Mouse (Mus musculus) regulatory T cell (primary cell): ENCODE results near the gene Cdk18.

ENCODE experiments used
- in situ Hi-C: fragments of 300-600 bp; cut with MboI, MseI; formaldehyde crosslinking; loops from one replicate; pipeline ENCODE4 v1.15.1; 2025; ENCODE audit warnings: high pct_unique_total_duplicates

Cdk18 gene

DNA sequence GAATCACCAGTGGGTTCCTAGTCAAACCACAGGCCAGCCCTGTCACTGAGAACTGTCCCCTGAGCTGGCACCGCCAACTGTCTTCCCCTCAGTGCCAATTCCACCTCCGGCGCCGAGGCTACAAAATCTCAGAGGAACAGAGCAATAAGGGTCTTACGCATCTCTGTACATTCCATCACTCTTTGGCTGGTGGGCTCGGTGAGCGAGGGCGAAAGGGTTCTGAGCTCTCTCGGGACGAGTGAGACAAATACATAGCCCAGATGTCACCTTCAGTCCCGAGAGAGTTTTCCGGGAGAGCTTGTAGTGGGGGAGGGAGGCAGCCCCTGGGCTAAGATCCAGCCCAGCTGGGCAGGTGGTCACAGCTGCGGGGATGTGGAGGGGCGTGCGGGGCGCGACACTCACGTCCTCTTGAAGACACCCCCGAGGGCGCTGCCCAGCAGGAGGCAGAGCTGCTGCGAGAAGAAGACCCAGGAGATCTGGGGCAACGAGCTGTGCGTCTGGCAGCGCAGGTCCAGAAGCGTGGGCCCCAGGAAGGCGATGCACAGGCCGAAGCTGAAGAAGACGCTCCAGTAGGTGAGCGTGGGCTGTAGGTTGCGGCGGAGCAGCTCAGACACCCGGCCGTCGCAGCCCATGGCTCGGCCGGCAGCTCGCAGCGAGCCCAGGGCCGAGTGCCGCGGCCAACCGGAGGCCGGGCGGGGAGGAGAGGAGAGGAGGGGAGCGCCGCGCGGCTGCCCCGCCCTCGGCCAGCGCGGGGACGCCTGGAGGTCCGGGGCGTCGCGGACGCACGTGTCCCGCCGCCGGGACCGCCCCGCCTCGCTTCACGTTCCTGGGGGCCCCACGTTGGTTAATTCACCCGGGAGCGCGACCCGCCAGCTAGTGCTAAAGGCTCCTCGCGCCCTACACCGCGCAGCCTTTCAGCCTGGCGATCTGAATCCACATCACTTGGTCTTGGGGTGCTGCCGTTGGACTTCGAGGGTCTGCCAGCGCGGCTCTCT, 71.9 kb downstream of the Cdk18 start, which contains the start of gene Mfsd4a:
TSS of gene Mfsd4a (minus strand) at position 802 of the 995 bp plus-strand sequence.
- in situ Hi-C loops, result loop anchor here (10.0 kb wide), 1 partner anchor 353 kb away; no protein-coding TSS in a partner anchor

DNA sequence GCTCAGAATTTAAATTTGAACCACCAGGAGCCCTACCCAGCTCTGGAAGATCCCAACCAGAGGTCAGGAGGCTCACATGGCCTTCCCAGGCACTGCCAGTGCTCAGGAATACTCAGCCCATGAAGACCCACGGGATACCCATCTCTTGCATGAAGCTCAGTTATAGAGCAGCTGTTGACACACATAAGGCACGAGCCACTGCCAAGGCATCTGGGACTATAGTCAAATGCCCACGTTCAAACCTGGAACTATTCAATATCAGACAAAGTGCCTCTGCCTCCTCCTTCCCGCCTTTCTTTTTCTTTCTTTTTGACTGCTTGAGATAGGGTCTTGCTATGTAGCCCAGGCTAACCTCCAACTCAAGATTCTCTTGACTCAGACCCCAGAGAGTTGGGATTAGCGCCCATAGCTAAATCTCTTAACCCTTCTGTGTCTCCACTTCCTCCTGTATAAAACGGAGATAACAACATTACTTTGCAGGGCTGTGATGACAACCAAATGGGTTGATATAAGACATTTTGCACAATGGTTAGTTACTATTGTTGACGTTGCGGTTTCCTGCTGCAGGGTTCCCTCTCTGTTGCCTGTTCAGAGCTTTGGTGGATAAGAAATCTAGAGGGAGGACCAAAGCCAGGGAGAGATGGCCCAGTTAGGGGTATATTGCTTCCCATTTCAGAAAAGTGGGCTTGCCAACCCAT, 73.9 kb downstream of the Cdk18 start:
- in situ Hi-C loops, result loop anchor here (10.0 kb wide), 1 partner anchor 351 kb away; no protein-coding TSS in a partner anchor

DNA sequence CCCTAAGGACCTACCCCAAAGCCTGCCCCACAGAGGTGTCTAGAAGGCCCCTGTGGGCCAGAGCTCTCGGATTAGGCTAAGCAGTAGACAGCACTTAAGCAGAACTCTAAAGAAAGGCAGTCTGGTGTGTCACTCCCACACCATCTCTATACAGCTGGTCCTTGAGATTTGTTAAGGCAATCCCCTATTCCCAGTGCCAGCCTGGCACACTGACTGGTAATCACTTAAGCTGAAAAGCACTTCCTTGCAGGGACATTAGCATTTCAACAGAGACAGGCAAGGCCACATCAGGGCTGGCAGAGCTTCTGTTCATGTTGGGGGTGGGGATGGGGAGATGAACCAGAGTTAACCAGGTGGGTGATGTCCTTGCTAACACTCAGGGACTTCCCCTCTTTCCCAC, 74.5 kb downstream of the Cdk18 start:
- in situ Hi-C loops, result loop anchor here (10.0 kb wide), 1 partner anchor 350 kb away; no protein-coding TSS in a partner anchor

DNA sequence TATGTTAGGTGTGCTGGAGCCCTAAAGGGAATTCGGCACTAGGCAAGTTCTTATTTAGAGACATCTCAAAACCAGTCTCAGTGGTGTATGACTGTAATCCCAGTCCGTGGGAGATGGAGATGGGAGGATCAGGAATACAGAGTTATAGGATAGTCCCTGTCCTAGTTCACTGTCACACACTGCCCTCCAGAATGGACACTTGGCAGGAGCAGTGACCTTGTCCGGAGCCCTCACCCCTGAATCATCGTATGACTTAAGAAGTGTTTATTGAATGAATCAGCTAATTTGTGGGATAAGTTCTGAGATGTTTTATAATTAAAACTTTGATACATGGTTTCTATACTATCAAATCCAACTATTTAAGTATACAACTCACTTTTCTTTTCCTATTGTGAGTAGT, 76.4 kb downstream of the Cdk18 start:
- in situ Hi-C loops, result loop anchor here (10.0 kb wide), 1 partner anchor 348 kb away; no protein-coding TSS in a partner anchor
